10 mouse cellular contexts compared by ENCODE assay signal in genomic region chr15:99399503-99400245, GRCm38 (mm10). TPM values are rescaled to one million over a fixed set of nuclear protein-coding genes. Genes with fewer than 3 reads are reported as not detected.
DNase-seq lines count a peak whose midpoint lies in the region; TF ChIP-seq lines count a peak whose summit lies in the region.
"Had no signal": no experiment of that assay in that cellular context is flagged by ENCODE, and none has a peak within 500 bp of the region (broad histone marks: within the 10 kb centered on the region; RNA-seq: fewer than 3 reads in every experiment).

No protein-coding gene starts in this region.

- no peak overlapping the region for H3K4me3 ChIP-seq in lung, adult 2 months (replicated peaks; ENCODE audit: extremely low read depth, low read depth, low read length)
- H3K4me3 ChIP-seq in embryonic fibroblast, embryonic 13.5 days (ENCODE audit: insufficient read depth, low read length), result no peak overlapping the region
- H3K4me3 ChIP-seq in olfactory bulb, adult 2 months (ENCODE audit: insufficient read depth, low read depth, low read length), result no peak overlapping the region

- intact Hi-C loops in heart, postnatal 25 days (cut with DNase I), result no loop called here

- no peak for TF ChIP-seq POLR2A in lung, adult 2 months (IDR thresholded peaks at IDR 0.05; ENCODE audit: borderline replicate concordance, extremely low read depth, low read depth, low read length)
- no peak for TF ChIP-seq POLR2A in embryonic fibroblast, embryonic 13.5 days (IDR thresholded peaks at IDR 0.05; ENCODE audit: low read depth, low read length)
- no peak for TF ChIP-seq POLR2A in olfactory bulb, adult 2 months (IDR thresholded peaks at IDR 0.05; ENCODE audit: insufficient read depth, low read depth, low read length)

- WGBS in lung, adult 2 months, result 40% methylated on average over 15 of the region's 15 CpGs
- 56% methylated on average over 15 of the region's 15 CpGs for WGBS in olfactory bulb, adult 2 months

- peaks cover 45% of the 10 kb centered on the region for H3K4me1 ChIP-seq in lung, adult 2 months (ENCODE audit: control insufficient read depth, insufficient read depth, low read length)
- peaks cover 19% of the 10 kb centered on the region for H3K4me1 ChIP-seq in embryonic fibroblast, embryonic 13.5 days (ENCODE audit: control insufficient read depth, insufficient read depth, low read length)
- peaks cover 23% of the 10 kb centered on the region for H3K4me1 ChIP-seq in olfactory bulb, adult 2 months (ENCODE audit: control insufficient read depth, insufficient read depth, low read length)

- peak; percentile 95 for DNase-seq in heart, adult 11 months
- DNase-seq in heart, postnatal 25 days (ENCODE audit: low spot score), result no peak
- peak; percentile 51 for DNase-seq in lung, postnatal 14 days
- DNase-seq in lung, adult 2 months, result no peak
- no peak for DNase-seq in cerebellum, adult 11-12 months
- DNase-seq in embryo, embryonic 9.5 days (ENCODE audit: extremely low spot score), result no peak
- DNase-seq: embryo, embryonic 11 days; kidney, adult 18-20 months had no signal

- no peak for TF ChIP-seq CTCF in lung, adult 2 months (IDR thresholded peaks at IDR 0.05; ENCODE audit: insufficient read depth, low read length)
- TF ChIP-seq CTCF in embryonic fibroblast, embryonic 13.5 days (IDR thresholded peaks at IDR 0.05; ENCODE audit: borderline replicate concordance, insufficient read depth, low read length), result no peak
- TF ChIP-seq CTCF in olfactory bulb, adult 2 months (IDR thresholded peaks at IDR 0.05; ENCODE audit: insufficient read depth, low read depth, low read length), result no peak

- H3K27ac ChIP-seq in embryonic fibroblast, embryonic 13.5 days (ENCODE audit: insufficient read depth, low read length), result peak overlapping the region; percentile 27; the same call in 1 of the 2 replicates
- peak overlapping the region; percentile 18; the same call in 1 of the 2 replicates for H3K27ac ChIP-seq in olfactory bulb, adult 2 months (ENCODE audit: insufficient read depth, low read depth, low read length)

RNA-seq across cellular contexts. Expression of gene Tmbim6, which starts 7.0 kb away (rescaled TPM):
- total RNA-seq in heart, postnatal 25 days (2021), result 100 to 1,000 TPM; 207 to 215 TPM
- 1,026 and 1,059 TPM in 2 replicates for polyA plus RNA-seq in lung, adult 2 months (2012; rRNA removed)
- 419 and 479 TPM in 2 replicates for polyA plus RNA-seq in embryonic fibroblast, embryonic 13.5 days (2011; ENCODE audit: insufficient read length, low read depth, missing spikeins)
- 839 TPM in 1 of 2 replicates, not detected in the other for polyA plus RNA-seq in olfactory bulb, adult 2 months (2012; ENCODE audit: insufficient read depth, insufficient read length, low replicate concordance, missing spikeins)

RNA-seq across cellular contexts. Expression of gene Fmnl3, which starts 29.4 kb away (rescaled TPM):
- 10 to 100 TPM; 20.1 to 21.1 TPM for total RNA-seq in heart, postnatal 25 days (2021)
- polyA plus RNA-seq in lung, adult 2 months (2012; rRNA removed), result 53.4 and 58.9 TPM in 2 replicates
- polyA plus RNA-seq in embryonic fibroblast, embryonic 13.5 days (2011; ENCODE audit: insufficient read length, low read depth, missing spikeins), result 49.5 and 51.2 TPM in 2 replicates
- not detected in 2 replicates for polyA plus RNA-seq in olfactory bulb, adult 2 months (2012; ENCODE audit: insufficient read depth, insufficient read length, low replicate concordance, missing spikeins)

RNA-seq across cellular contexts. Expression of gene Nckap5l, which starts 57.9 kb away (rescaled TPM):
- total RNA-seq in heart, postnatal 25 days (2021), result 1 to 10 TPM; 6.4 to 7.6 TPM
- polyA plus RNA-seq in lung, adult 2 months (2012; rRNA removed), result 13.0 and 13.4 TPM in 2 replicates
- 11.6 and 18.6 TPM in 2 replicates for polyA plus RNA-seq in embryonic fibroblast, embryonic 13.5 days (2011; ENCODE audit: insufficient read length, low read depth, missing spikeins)
- not detected in 2 replicates for polyA plus RNA-seq in olfactory bulb, adult 2 months (2012; ENCODE audit: insufficient read depth, insufficient read length, low replicate concordance, missing spikeins)

Comparison
In these comparisons a context has a peak if more than half of its experiments do, and no peak if none do; other contexts are left out.
1. DNase-seq: peak in heart, adult 11 months (single experiment) and lung, postnatal 14 days (single experiment); none in heart, postnatal 25 days (single experiment), lung, adult 2 months (single experiment), cerebellum, adult 11-12 months (single experiment) and embryo, embryonic 9.5 days (single experiment).
2. RNA of gene Fmnl3, which starts 29.4 kb away (polyA plus RNA-seq): 53.4 to 58.9 TPM in lung, adult 2 months and 49.5 to 51.2 TPM in embryonic fibroblast, embryonic 13.5 days; not detected in olfactory bulb, adult 2 months; every median in the first group is over 10 times any median in the second.